Mouse (Mus musculus): ENCODE measurements around the gene Srp68. TPM values are rescaled to one million over a fixed set of nuclear protein-coding genes. Genes with fewer than 3 reads are reported as not detected.
A peak's percentile ranks its signal among the peaks of the same experiment; 100 is the strongest.

Gene Srp68
- polyA plus RNA-seq (2017; shearing (Covaris generic)), result 10 to 100 TPM; 33.1 to 42.4 TPM

- peak; percentile 94 for ATAC-seq
These were observed at the start of gene Srp68 for GRCm38 (mm10) chr11:116274045-116274666. TSS of gene Srp68 (minus strand) at chr11:116274217.

GRCm38 (mm10) chr11:116318719-116319659 lies 45.0 kb upstream of the Srp68 start:
- ATAC-seq, result peak; percentile 54

GRCm38 (mm10) chr11:116312359-116312758 lies 38.3 kb upstream of the Srp68 start:
- ATAC-seq, result no peak

- no peak for ATAC-seq
These were observed 37.2 kb upstream of the Srp68 start for GRCm38 (mm10) chr11:116311169-116311568.

DNA sequence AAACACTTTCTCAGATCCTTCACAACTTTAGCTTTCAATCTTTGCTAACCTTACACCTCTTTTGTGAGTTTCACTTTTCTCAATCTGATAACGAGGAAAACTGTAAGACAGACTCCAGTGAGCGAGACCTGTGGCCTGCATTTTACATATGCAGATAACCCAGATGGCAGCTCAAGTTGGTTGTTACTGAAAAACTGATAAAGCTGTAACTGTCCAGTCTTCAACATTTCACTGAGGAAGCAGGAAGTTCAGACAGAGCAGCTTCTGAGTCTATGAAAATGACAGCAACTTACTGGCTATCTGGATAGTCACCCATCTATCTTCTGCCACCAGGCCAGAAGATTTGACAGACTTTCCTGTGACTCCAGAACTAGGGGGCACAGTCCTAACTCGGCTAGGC lies 35.6 kb upstream of the Srp68 start:
- ATAC-seq, result no peak

DNA sequence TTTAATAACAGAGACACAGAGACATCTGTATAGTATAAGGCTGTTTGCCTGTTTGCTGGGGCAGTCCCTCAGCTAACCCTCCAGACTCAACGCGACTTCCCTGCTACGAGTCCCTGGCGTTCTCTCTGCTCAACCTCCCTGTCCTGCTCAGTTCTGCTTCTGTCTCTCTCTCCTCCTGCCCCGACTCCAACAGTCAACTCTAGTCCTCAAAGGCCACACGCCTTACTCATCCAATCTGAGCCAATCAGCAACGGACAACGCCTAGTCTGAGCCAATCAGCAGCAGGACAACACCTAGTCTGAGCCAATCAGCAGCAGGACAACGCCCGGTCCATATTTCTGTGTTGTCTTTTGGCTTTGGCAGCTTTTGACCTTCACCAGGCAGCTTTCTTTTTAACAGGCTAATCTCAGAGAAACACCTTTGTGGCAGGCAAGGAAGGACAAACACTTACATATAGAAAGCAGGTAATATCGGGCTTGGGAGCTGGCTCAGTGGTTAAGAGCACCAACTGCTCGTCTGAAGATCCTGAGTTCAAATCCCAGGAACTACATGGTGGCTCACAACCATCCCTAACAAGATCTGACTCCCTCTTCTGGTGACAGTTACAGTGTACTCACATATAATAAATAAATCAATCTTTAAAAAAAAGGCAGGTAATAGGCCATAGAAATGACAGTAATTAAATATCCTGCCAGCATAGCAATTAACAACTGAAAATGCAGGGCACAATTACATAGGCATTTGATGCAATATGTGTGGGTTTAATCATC lies 33.9 kb upstream of the Srp68 start:
- ATAC-seq, result no peak

- no peak for ATAC-seq
These were observed 33.2 kb upstream of the Srp68 start, which contains the start of gene Exoc7 for GRCm38 (mm10) chr11:116307019-116307725. TSS of gene Exoc7 (minus strand) at chr11:116307233.

DNA sequence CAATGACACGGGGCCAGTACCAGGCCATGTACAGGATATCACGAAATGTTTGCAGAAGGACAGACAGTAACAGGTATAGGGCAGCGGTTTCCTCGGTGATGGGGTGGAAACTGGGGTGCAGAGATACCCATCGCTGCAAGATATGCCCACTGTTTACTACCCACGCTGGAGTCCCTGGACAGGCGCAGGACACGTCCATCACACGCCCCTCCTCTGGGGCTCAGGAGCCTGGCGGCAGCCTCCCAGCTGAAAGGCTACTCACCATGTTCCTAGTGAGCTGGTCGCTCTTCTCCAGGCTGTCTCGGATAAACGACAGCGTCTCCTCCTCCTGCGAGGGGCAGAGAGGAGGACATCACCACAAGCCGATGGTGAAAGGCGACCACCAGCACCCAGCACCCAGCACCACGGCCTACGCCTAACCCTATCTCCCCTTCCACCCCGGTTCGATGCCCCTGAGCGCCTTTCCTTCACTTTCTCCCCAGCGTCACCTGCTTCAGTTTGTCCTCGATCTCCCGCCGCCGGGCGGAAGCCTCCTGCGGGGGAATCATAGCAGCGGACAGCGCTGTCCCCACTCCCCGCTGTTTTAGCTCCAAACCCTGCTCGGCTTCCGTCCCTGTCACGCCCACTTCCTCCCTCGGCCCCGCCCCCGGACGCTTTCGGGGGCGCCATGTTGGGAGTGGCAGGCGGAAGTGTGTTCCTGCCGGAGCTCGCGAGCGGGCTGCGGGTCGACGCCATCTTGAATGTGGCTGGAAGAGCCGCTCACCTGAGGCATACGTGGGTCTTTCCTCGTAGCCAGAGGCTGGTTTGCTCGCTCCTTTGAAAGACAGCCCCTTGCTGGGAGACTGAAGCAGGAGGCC lies 32.3 kb upstream of the Srp68 start:
- ATAC-seq, result peak; percentile 90

GRCm38 (mm10) chr11:116305423-116305822 lies 31.4 kb upstream of the Srp68 start:
- ATAC-seq, result no peak

DNA sequence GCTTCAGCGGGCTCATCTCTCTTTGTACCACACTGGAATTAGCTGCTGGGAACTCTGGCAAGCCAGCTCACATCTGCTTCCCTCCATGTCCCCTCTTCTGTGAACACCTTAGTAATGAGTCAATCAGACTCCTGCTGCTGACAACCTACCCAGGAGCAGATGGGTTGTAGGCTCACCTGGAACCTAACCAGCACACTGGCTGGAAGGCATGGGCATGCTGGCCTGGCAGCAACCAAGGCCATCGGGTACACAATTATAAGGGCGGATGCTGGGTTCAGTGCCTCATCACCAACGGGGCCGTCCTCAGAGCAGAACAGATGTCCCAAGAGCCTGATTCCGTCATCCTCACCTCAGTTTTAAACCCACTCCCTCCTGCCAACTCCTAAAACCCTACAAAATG lies 24.6 kb upstream of the Srp68 start:
- ATAC-seq, result no peak

DNA sequence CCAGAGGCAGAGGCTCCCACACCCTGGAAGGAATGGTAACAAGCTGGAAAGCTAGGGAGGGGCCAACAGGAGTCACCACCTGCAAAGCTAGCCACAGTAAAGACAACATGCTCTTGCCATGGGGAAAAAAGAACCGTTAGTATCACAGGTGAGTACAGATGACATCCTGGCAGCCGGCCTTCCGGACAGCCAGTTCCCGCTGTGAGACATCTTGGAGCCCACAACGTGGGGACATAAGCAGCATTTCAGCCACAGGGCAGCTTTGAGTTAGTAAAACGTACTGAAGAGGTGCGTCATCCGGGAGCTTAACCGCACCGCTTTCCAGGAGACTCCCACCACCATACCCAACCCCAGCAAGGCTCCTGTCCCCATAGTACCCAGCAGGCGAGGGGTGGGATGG lies 24.2 kb upstream of the Srp68 start:
- no peak for ATAC-seq

DNA sequence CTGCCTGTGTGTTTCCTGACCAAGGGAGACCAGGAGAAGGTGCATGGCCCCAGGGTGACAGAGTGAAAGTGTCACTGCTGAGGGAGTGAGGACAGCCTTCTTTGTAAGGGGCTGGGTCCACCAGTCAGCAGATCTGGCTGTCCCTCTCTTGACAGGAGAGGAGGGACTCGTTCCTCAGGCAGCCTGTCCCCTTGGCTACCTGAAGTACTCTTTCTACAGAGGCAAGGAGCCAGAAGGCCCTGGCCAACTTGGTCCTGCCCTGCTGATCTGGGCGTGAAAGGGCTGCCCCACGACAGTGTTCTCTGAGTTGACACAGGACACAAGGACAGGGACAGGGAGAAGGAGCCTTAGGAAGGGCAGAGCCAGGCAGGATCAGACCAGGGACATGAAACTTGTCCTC lies 23.0 kb upstream of the Srp68 start:
- ATAC-seq, result no peak

DNA sequence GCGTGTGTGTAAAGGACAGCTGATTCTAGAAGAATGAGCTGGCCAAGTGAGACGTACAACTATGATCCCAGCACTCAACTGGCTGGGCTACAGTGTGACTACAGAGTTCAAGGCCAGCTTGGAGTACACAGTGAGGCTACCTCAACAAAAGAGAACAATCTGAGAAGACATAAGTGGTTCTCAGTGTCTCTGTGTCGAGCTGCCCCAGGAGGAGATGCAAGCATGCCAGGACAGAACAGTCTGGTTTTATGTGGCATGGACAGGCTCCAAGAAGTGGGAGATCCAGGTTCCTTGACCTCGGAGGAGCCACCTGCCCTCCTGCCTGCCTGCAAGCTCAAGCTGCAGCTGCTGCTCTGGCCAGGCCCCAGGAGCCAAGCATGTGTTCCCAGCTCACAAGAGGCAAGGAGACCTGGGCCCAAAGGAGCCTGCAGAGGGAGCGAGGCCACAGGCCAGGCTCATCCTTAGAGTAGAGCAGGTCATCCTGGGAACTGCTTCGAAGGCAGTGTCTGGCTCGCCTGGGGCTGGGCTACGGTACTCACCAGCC lies 22.2 kb upstream of the Srp68 start:
- ATAC-seq, result no peak

GRCm38 (mm10) chr11:116294319-116294718 lies 20.3 kb upstream of the Srp68 start:
- ATAC-seq, result no peak

- no peak for ATAC-seq
These were observed 19.6 kb upstream of the Srp68 start for GRCm38 (mm10) chr11:116293538-116294137.

DNA sequence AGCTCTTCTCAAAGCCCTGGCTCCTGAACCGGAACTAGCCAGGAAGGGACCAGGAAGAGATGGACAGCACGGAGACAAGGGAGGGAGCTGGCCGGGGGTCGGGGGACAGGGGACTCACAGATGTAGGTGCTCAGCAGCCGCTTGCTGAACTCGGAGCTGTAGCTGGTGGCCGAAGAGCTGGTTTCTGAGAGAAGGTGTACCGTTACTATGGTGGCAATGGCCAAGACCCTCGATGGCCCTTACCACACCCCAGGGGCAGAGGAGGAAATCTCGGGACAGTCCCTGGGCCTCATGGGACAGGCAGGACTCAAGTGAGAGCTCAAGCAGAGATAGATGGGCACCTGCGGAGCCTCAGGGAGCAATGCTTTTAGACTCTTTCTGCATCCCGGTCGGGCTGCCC lies 18.4 kb upstream of the Srp68 start:
- no peak for ATAC-seq

- no peak for ATAC-seq
These were observed 16.5 kb upstream of the Srp68 start for GRCm38 (mm10) chr11:116290556-116290955.

DNA sequence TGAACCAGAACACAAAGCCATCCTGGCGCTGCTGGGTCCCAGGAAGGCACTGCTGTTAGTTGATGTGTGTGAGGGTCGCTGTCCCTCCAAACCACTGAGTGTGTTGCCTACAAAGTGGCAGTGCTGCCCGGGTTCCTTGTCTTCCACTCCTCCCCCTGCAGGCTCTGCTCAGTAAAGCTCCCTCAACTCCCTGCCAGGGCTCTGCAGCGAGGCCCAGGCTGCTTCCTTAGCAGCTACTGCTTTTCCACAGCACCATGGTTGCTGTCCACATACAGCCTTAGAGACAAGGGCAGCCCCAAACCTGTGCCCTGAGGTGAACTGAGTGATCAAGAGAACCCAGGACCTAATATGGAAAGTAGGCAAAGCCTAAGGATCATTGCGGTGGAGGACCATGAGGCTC lies 13.3 kb upstream of the Srp68 start:
- no peak for ATAC-seq

DNA sequence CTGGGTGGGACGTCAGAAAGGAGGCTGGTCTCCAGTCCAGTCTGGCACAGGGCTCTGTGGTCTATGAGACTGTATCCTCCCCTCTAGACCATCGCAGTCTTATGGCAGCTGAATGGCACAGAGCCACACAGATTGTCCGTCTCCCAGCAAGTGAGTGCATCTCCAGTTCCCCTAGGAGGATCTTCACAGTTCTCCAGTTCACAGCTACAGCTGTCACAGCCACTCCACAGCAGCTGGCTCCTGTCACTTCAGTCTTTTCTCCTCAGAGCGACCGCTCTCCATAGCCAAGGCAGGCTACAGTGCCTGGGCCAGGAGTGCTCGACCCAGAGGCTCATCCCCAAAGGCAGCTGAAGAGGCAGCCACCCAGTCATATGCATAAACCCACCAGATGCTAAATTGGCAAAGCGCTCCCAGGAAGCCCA lies 11.8 kb upstream of the Srp68 start:
- ATAC-seq, result no peak

DNA sequence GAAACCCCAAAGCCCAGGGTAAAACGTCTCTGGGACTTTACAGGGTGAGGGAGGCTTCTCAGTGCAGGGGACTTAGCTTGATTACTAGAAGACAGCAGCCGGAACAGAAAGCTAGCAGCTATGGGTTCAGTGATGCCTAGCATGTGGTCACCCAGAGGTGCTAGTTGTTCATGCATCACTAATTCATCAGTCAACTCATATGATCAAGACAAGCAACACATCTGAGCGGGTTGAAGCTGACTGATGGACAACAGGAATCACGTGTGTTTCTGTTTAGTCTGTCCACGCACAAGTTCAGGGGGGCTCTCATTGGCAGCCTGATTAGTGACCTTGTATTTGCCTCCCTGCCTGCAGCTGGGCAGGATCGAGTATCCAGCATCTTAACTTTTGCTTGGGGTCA lies 10.0 kb upstream of the Srp68 start:
- ATAC-seq, result no peak

All from activated CD4-positive, CD25-positive, alpha-beta regulatory T cell, adult 4 months (primary cell).